Mouse (Mus musculus) left cerebral cortex, postnatal 36 days (tissue): ENCODE data around the gene Oprm1. TPM values are rescaled to one million over a fixed set of nuclear protein-coding genes. Genes with fewer than 3 reads are reported as not detected.

ENCODE experiments used
- DNase-seq, 2 experiments: peaks; one replicate each; pipeline ENCODE4 v3.0.0; 2021 to 2022; ENCODE audit warnings: low spot score in 2 of 2, mixed read lengths in 1 of 2
- intact Hi-C: fragments of 180-260 bp; cut with DNase I; formaldehyde crosslinking; loops from one replicate; pipeline ENCODE4 v1.15.1; 2025
- total RNA-seq, 2 experiments: library from RNA; stranded (reverse); gene quantifications; 2 replicates each; pipeline ENCODE4 v1.2.3; 2021

Gene Oprm1
- total RNA-seq, 2 experiments from 2014 or later: 6.6 to 8.7 TPM

GRCm38 (mm10) chr10:6889640-6890245 lies 131.4 kb downstream of the Oprm1 start:
- intact Hi-C loops: loop anchor here (5.0 to 10.0 kb wide), 3 partner anchors 88 to 855 kb away; no protein-coding TSS in a partner anchor
- DNase-seq: no peak

- intact Hi-C loops: no loop called here
- no peak for DNase-seq
Measured at GRCm38 (mm10) chr10:6890348-6891009, 132.2 kb downstream of the Oprm1 start.

GRCm38 (mm10) chr10:6895796-6896195 lies 137.5 kb downstream of the Oprm1 start:
- DNase-seq: peak in 1 of 2 experiments; percentile 40
- intact Hi-C loops: no loop called here

GRCm38 (mm10) chr10:6896659-6897303 lies 138.5 kb downstream of the Oprm1 start:
- intact Hi-C loops: no loop called here
- DNase-seq: no peak

- DNase-seq: no peak
- intact Hi-C loops: no loop called here
Measured at GRCm38 (mm10) chr10:6900126-6900525, 141.8 kb downstream of the Oprm1 start.

GRCm38 (mm10) chr10:6901819-6902393 lies 143.6 kb downstream of the Oprm1 start:
- no peak for DNase-seq
- intact Hi-C loops: no loop called here

GRCm38 (mm10) chr10:6909763-6910162 lies 151.5 kb downstream of the Oprm1 start:
- peak in 1 of 2 experiments; percentile 55 for DNase-seq

GRCm38 (mm10) chr10:6915991-6916390 lies 157.7 kb downstream of the Oprm1 start:
- no peak for DNase-seq
- intact Hi-C loops: loop anchor here (10.0 kb wide), 1 partner anchor 59 kb away; no protein-coding TSS in a partner anchor

More at GRCm38 (mm10) chr10:6909763-6910162, 151.5 kb downstream of the Oprm1 start:
- intact Hi-C loops: loop anchor here (10.0 kb wide), 1 partner anchor 65 kb away; no protein-coding TSS in a partner anchor

GRCm38 (mm10) chr10:6916545-6917257 lies 158.4 kb downstream of the Oprm1 start:
- intact Hi-C loops: loop anchor here (10.0 kb wide), 1 partner anchor 58 kb away; no protein-coding TSS in a partner anchor
- peak; percentile 69 for DNase-seq

GRCm38 (mm10) chr10:6926724-6927123 lies 168.4 kb downstream of the Oprm1 start:
- intact Hi-C loops: no loop called here
- no peak for DNase-seq

- DNase-seq: no peak
Measured at GRCm38 (mm10) chr10:6927600-6928223, 169.4 kb downstream of the Oprm1 start.

GRCm38 (mm10) chr10:6928905-6929304 lies 170.6 kb downstream of the Oprm1 start:
- intact Hi-C loops: no loop called here
- no peak for DNase-seq

More at GRCm38 (mm10) chr10:6927600-6928223, 169.4 kb downstream of the Oprm1 start:
- intact Hi-C loops: no loop called here

GRCm38 (mm10) chr10:6930398-6930797 lies 172.1 kb downstream of the Oprm1 start:
- DNase-seq: no peak

GRCm38 (mm10) chr10:6930889-6931288 lies 172.6 kb downstream of the Oprm1 start:
- intact Hi-C loops: loop anchor here (5.0 kb wide), 1 partner anchor 46 kb away; no protein-coding TSS in a partner anchor
- DNase-seq: no peak

More at GRCm38 (mm10) chr10:6930398-6930797, 172.1 kb downstream of the Oprm1 start:
- intact Hi-C loops: loop anchor here (5.0 kb wide), 1 partner anchor 47 kb away; no protein-coding TSS in a partner anchor

- DNase-seq: no peak
- intact Hi-C loops: loop anchor here (5.0 kb wide), 1 partner anchor 43 kb away; no protein-coding TSS in a partner anchor
Measured at GRCm38 (mm10) chr10:6934776-6935175, 176.5 kb downstream of the Oprm1 start.

GRCm38 (mm10) chr10:6936671-6937425 lies 178.5 kb downstream of the Oprm1 start:
- peak; percentile 73 to 79 for DNase-seq
- intact Hi-C loops: no loop called here

- no peak for DNase-seq
- intact Hi-C loops: no loop called here
Measured at GRCm38 (mm10) chr10:6953115-6953514, 194.8 kb downstream of the Oprm1 start.

- DNase-seq: no peak
- intact Hi-C loops: no loop called here
Measured at GRCm38 (mm10) chr10:6954533-6954932, 196.2 kb downstream of the Oprm1 start.
